In the genomic region with DNA sequence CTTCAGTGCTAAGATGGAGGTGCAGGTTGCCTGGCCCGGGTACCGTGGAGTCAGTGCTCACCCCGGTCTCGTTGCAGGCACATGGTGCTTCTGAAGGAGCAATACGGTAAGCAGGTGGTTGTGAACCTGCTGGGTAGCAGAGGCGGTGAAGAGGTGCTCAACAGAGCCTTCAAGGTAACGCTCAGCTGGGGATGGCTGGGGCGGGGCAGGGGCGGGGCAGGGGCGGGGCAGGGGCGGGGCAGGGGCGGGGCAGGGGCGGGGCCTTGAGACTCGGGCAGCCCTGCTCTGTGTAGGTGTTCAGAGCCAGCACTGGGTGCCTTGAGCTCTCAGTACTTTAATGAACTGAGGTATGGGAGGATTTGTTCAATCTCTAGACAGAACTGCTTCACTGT, we compare ENCODE assay signal across 8 mouse cellular contexts.
A peak's percentile ranks its signal among the peaks of the same experiment; 100 is the strongest.
DNase-seq lines count a peak whose midpoint lies in the region; ATAC-seq and TF ChIP-seq lines count a peak whose summit lies in the region.

No protein-coding gene starts in this region.

- no peaks in the 10 kb centered on the region for H3K9me3 ChIP-seq in kidney, embryonic 14.5 days (ENCODE audit: control insufficient read depth, low read length)
- H3K9me3 ChIP-seq in midbrain, embryonic 15.5 days: no peaks in the 10 kb centered on the region

- H3K4me1 ChIP-seq in kidney, embryonic 14.5 days (ENCODE audit: control insufficient read depth, insufficient read depth, low read length): peaks cover 17% of the 10 kb centered on the region
- peaks cover 66% of the 10 kb centered on the region for H3K4me1 ChIP-seq in bone marrow macrophage, adult 2 months (ENCODE audit: control insufficient read depth, insufficient read depth, low read length)
- peaks cover 11% of the 10 kb centered on the region for H3K4me1 ChIP-seq in midbrain, embryonic 15.5 days

- H3K4me3 ChIP-seq in kidney, embryonic 14.5 days (ENCODE audit: low read length): no peak overlapping the region
- H3K4me3 ChIP-seq in bone marrow macrophage, adult 2 months (ENCODE audit: insufficient read depth, low read length): 0 out of 2 replicates have a peak overlapping the region, but pooled peaks have one; percentile 2
- no peak overlapping the region for H3K4me3 ChIP-seq in midbrain, embryonic 15.5 days

- no peak for TF ChIP-seq POLR2A in bone marrow macrophage, adult 2 months (IDR thresholded peaks at IDR 0.05; ENCODE audit: borderline replicate concordance, low read depth, low read length)

- no peaks in the 10 kb centered on the region for H3K27me3 ChIP-seq in kidney, embryonic 14.5 days (ENCODE audit: control insufficient read depth, insufficient read depth, low read length)
- no peaks in the 10 kb centered on the region for H3K27me3 ChIP-seq in midbrain, embryonic 15.5 days (replicated peaks)

- 5% methylated on average over 13 of the region's 14 CpGs for WGBS in kidney, embryonic 14.5 days
- WGBS in midbrain, embryonic 15.5 days: 13% methylated on average over 14 of the region's 14 CpGs

- no peak for TF ChIP-seq CTCF in bone marrow macrophage, adult 2 months (IDR thresholded peaks at IDR 0.05; ENCODE audit: low read depth, low read length)

- ATAC-seq in kidney, embryonic 14.5 days (ENCODE audit: low FRiP score, low TSS enrichment): peak; percentile 84
- peak; percentile 27 for ATAC-seq in inflammation-experienced regulatory T-cells, adult 6 months
- peak; percentile 54; the same call in 1 of the 2 replicates for ATAC-seq in midbrain, embryonic 15.5 days (replicated peaks)
- ATAC-seq in megakaryocyte progenitor cell, adult 5-6 weeks (replicated peaks; ENCODE audit: poor library complexity): no peak

- H3K9ac ChIP-seq in kidney, embryonic 14.5 days (ENCODE audit: low read depth, low read length): no peak overlapping the region
- H3K9ac ChIP-seq in midbrain, embryonic 15.5 days: no peak overlapping the region

- H3K4me2 ChIP-seq in kidney, embryonic 14.5 days (replicated peaks; ENCODE audit: low read depth, low read length): peak overlapping the region; percentile 16; the same call in 1 of the 2 replicates
- H3K4me2 ChIP-seq in midbrain, embryonic 15.5 days: no peak overlapping the region

- DNase-seq in kidney, adult 18-20 months: no peak
- no peak for DNase-seq in layer of hippocampus, postnatal 10 days (ENCODE audit: low spot score in 2 of 2)
- no peak for DNase-seq in left cerebral cortex, adult 18-20 months (ENCODE audit: low spot score in 2 of 2)

- H3K36me3 ChIP-seq in kidney, embryonic 14.5 days (ENCODE audit: control insufficient read depth, insufficient read depth, low read length): no peaks in the 10 kb centered on the region
- H3K36me3 ChIP-seq in midbrain, embryonic 15.5 days (replicated peaks): no peaks in the 10 kb centered on the region

- peak overlapping the region; percentile 84; the same call in 1 of the 2 replicates for H3K27ac ChIP-seq in kidney, embryonic 14.5 days (ENCODE audit: low read depth, low read length)
- peak overlapping the region; percentile 91 for H3K27ac ChIP-seq in bone marrow macrophage, adult 2 months (ENCODE audit: insufficient read depth, low read depth, low read length)
- H3K27ac ChIP-seq in midbrain, embryonic 15.5 days: no peak overlapping the region
